Mouse (Mus musculus) kidney, postnatal 10 days (tissue): Measurements from ENCODE around the gene Adamts10.

Experiments used
- DNase-seq: peaks from one replicate; pipeline ENCODE4 v3.0.0; 2021; ENCODE audit warnings: mixed read lengths

The Adamts10 gene

DNA sequence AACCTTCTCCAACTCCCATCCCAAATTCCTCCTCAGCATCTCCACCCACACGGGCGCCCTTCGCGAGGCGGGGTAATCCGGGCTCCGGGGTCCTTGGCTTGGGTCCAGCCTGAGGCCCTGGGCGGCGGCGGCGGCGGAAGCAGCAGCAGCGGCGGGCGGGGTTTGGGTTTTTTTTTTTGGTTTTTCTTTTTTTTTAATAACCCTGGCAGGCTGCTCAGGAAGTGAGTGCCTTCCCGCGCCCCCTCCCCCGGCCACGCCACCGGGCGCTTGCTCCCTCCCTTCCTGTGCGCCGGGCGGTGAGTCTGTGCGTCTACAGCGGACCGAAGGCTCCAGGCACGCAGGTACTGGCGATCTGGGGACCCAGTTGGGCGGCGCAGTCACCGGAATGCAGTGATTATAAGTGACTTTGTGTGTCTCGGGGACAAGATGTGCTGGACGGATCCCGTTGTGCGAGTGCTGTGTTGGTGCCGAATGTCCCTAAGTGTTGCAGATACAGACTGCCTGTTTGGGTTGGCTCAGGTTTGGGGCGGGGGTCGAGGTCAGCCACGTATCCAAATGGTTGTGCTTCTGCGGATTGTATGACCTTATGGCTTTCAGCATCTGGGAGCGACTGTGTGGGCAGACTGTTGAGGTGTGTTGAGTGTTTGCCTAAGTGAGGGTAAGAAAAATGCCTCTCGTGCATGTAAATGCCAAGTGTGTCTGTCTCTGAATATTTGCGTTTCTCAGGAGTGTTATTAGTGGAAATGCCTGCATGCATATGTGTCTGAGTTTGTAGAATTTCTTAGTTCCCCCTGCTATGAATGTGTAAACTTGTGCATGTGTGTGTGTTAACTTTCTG is at the start of gene Adamts10:
Gene Adamts10, plus strand, starts transcription at position 287 of the 838 bp plus-strand sequence.
- peak; percentile 92 for DNase-seq

DNA sequence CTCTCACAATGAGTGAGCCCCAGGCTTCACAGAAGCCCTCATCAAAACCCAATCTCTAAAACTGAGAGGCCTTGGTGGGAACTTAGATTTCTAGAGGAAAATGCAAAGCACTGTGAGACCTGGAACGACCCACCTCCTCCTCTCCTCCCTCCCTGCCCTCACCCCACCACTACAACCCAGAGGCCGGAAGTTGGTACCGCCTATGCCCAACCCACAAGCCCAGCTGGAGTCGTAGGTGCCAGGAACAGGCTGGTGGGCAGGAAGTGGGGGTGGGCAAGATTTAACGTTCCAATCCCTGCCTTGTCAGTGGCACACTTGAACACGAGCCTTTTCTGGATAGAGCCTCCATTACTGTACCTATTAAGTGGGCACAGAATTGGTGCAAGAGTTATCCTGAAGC is 40.0 kb upstream of the Adamts10 start:
- no peak for DNase-seq

- DNase-seq = no peak
Observed at GRCm38 (mm10) chr17:33487211-33487610, 36.8 kb upstream of the Adamts10 start.

GRCm38 (mm10) chr17:33487652-33488051 is 36.4 kb upstream of the Adamts10 start:
- DNase-seq = peak; percentile 37

- DNase-seq = no peak
Observed at GRCm38 (mm10) chr17:33491371-33491770, 32.6 kb upstream of the Adamts10 start.

DNA sequence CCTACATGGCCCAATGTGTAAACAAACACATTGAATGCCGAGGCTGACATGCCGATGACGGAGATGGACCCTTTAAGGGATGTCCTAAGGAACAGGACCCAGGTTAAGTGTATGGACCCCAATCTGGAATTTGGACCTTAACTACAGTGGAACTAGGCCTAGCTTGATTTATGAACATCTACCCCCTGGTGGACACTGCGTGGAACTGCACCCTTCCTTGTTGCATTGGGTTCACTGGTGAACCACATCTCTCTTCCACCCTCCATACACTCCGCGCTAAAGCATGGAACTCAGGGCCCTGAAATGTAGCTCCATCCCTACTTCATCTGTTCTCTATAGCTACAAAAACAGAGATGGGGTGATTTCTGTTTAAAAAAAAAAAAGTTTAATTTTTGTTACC is 30.9 kb upstream of the Adamts10 start:
- DNase-seq = peak; percentile 46

- no peak for DNase-seq
Observed at GRCm38 (mm10) chr17:33494586-33494985, 29.4 kb upstream of the Adamts10 start.

GRCm38 (mm10) chr17:33498918-33499317 is 25.1 kb upstream of the Adamts10 start:
- DNase-seq = no peak

- no peak for DNase-seq
Observed at GRCm38 (mm10) chr17:33508386-33508785, 15.6 kb upstream of the Adamts10 start.

GRCm38 (mm10) chr17:33510172-33510571 is 13.8 kb upstream of the Adamts10 start:
- DNase-seq = no peak

GRCm38 (mm10) chr17:33512441-33513415 is 11.3 kb upstream of the Adamts10 start:
- no peak for DNase-seq

DNA sequence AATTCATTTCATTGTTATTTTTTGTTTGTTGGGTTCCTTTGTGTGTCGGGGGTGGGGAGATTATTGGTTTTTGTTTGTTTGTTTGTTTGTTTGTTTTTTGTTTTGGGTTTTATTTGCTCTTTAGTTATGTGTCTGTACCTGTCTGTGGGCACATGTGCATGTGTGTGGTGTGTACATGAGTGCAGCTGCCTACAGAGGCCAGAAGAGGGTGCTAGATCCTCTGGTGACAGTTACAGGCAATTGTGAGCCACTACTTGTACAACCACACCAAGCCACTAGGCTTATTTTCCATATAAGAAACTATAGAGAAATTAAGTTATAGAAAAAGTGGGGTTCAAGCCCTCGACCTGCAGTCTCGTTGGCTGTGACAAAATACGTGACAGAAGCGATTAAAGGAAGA is 10.1 kb upstream of the Adamts10 start:
- DNase-seq = no peak

DNA sequence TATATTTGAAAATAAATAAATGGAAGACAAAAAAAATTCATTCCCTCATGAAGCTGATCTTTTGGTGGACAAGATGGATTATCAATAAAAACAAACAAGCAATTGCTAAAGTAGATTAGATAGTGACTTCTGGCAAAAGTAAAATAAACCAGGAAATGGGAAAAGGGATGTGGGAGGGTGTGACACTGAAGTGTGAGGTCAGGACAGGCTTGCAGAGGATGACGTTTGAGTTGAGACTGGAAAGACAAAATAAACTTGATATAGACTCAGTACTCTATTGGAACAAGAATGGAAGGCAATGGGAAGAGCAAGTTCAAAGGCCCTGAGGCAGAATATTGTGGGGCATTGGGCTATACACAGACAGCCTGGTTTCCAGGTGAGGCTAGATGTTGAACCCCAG is 3.6 kb upstream of the Adamts10 start:
- no peak for DNase-seq

- no peak for DNase-seq
Observed at GRCm38 (mm10) chr17:33523431-33523917, 530 bp upstream of the Adamts10 start.

GRCm38 (mm10) chr17:33524806-33525373 is 886 bp downstream of the Adamts10 start:
- DNase-seq = peak; percentile 53

DNA sequence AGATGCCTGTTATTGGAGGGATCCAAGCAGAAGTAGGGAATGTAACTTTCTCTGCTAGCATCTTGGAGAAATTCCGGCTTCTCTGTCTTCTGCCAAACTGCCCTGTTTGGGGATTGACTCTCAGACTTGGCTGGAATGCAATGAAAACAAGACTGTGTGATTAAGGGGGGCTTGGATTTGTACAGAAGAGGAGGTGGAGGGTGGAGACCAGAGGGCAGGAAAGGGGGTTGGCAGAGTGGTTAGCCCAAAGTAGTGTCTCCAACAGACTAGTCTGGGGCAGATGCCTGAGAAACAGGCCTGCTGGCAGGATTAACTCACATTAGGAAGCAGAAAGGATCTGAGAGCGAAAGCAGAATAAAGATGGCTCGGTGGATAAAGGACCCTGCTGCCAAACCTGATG is 2.5 kb downstream of the Adamts10 start:
- DNase-seq = no peak

DNA sequence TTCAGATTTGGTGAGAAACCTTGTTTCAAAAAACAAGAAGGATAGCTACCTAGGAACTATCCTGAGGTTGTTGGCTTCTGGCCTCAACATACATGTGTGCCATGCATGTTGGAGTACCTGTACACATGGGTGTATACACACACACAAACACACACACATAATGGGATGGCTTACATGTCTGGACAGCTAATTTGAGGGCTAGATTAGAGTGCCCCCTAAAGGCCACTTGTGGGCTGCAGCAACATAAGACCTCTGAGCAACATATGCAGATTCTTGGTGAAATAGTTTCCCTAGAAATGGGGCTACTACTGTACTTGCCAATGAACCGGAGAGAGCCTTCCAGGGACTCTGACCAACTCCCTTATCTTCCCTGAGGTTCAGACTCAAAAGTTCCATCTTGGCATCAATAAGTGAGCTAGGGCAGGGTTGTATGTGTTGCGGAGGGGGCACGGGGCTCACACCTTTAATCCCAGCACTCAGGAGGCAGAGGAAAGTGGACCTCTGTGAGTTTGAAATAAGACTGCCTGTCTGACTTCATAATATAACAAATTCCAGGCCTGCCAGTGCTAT is 15.2 kb downstream of the Adamts10 start:
- peak; percentile 74 for DNase-seq

GRCm38 (mm10) chr17:33539878-33540277 is 15.9 kb downstream of the Adamts10 start:
- no peak for DNase-seq

DNA sequence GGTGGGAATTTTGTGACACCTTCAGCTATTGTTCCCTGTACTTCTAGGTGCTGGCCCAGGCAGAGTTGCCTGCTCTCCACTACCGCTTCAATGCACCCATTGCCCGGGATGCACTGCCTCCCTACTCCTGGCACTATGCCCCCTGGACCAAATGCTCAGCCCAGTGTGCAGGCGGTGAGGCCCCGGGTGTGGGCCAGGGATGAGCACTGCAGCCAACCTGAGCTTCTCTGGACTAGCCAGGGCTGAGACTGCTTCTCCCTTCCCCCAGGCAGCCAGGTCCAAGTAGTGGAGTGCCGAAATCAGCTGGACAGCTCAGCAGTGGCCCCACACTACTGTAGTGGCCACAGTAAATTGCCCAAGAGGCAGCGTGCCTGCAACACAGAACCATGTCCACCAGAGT is 25.2 kb downstream of the Adamts10 start:
- no peak for DNase-seq

DNA sequence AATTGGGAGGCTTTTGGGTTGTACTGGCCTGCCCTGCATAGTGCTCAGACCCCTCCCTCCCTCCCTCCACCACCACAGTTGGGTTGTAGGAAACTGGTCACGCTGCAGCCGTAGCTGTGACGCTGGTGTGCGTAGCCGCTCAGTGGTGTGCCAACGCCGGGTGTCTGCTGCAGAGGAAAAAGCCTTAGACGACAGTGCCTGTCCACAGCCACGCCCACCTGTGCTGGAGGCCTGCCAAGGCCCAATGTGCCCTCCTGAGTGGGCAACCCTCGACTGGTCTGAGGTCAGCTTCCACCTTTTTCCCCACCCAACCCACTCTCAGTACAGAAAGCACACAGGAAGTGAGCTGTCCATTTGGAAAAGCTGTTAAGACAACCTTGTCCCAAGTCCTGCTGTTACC is 26.4 kb downstream of the Adamts10 start:
- DNase-seq = peak; percentile 43

DNA sequence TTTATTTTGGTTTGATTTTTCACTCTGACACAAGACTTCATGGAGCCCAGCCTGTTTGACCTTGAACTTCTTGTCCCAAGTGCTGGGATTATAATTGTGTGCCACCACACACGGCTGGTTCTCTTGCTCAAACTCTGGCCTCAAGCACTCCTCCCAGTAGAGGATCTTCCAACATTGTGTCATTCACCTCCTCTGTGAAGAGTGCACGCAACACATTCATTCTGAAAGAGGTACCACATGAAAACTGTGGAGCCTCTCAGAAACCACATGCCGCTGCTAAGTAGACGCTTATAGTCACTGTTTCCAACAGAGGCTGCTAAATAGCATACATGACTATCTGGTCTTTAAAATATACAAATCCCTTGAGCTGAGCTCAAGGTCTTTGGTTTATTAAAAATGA is 28.1 kb downstream of the Adamts10 start:
- DNase-seq = no peak

DNA sequence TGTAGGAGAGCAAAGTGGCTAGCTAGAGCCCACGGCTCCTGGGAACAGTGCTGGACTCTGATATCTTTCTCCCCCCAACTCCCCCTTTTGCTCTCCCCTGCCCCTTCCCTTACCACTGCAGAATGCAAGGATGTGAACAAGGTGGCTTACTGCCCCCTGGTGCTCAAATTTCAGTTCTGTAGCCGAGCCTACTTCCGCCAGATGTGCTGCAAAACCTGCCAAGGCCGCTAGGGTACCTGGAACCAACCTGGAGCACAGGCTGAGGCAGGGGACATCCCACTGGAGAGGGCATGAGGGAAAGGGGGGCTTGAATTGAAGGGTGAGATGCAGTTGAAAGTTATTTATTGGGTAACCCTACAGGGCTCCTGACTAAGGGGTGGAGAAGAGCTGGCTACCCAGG is 29.0 kb downstream of the Adamts10 start:
- DNase-seq = peak; percentile 61

GRCm38 (mm10) chr17:33554536-33554935 is 30.5 kb downstream of the Adamts10 start:
- DNase-seq = no peak
